Mouse (Mus musculus): ENCODE results near the gene Gm10153.
"Not testable (repeated sequence)": the region's sequence is repeated elsewhere in the genome, so short reads cannot be mapped to it uniquely, and the experiment has no call there.

Gene Gm10153

GRCm38 (mm10) chr7:142143506-142144010, 46.6 kb downstream of the Gm10153 start:
- not testable (repeated sequence) for DNase-seq (ENCODE audit: low read depth, low spot score)

- DNase-seq (ENCODE audit: low read depth, low spot score), result no peak
Measured at GRCm38 (mm10) chr7:142140696-142141095, 49.5 kb downstream of the Gm10153 start.

Data from embryo, embryonic 11.5 days (tissue).